Mouse (Mus musculus) gastrocnemius, postnatal 10 days (tissue): Measurements from ENCODE around the gene Pdcd5. TPM values are rescaled to one million over a fixed set of nuclear protein-coding genes. Genes with fewer than 3 reads are reported as not detected.

ENCODE experiments used
- DNase-seq: peaks from one replicate; pipeline ENCODE4 v3.0.0; 2021; ENCODE audit warnings: mixed read lengths
- long read RNA-seq, 2 experiments: library from polyadenylated mRNA; stranded (forward); transcript quantifications; one replicate each; pipeline ENCODE4 v2.0.0; 2021
- total RNA-seq, 2 experiments: library from RNA; stranded (reverse); gene quantifications; 2 replicates each; pipeline ENCODE4 v1.2.3; 2021

The Pdcd5 gene
- 100 to 1,000 TPM; 133 to 141 TPM for total RNA-seq
- long read RNA-seq, experiment 1, transcript Pdcd5-201 (6 exons, 684 nt), result major isoform, 68 of 76 reads
- long read RNA-seq, experiment 1, partial matches to known transcripts, result 4 of 76 reads
- long read RNA-seq, experiment 1, other reads (novel, unspliced or antisense), result 2 of 76 reads
- long read RNA-seq, experiment 2, transcript Pdcd5-201 (6 exons, 684 nt), result major isoform, 49 of 54 reads
- long read RNA-seq, experiment 2, partial matches to known transcripts, result 1 of 54 reads
- long read RNA-seq, experiment 2, other reads (novel, unspliced or antisense), result 3 of 54 reads

GRCm38 (mm10) chr7:35647101-35647698 lies at the start of gene Pdcd5:
Gene Pdcd5 (minus strand): TSS chr7:35647521.
- DNase-seq, result peak; percentile 99

- DNase-seq, result no peak
These were observed 45.3 kb upstream of the Pdcd5 start for GRCm38 (mm10) chr7:35692641-35693040.

GRCm38 (mm10) chr7:35692117-35692516 lies 44.8 kb upstream of the Pdcd5 start:
- no peak for DNase-seq

- DNase-seq, result no peak
These were observed 41.5 kb upstream of the Pdcd5 start for GRCm38 (mm10) chr7:35688781-35689349.

- no peak for DNase-seq
These were observed 41.0 kb upstream of the Pdcd5 start for GRCm38 (mm10) chr7:35688276-35688675.

- DNase-seq, result peak; percentile 27
These were observed 39.9 kb upstream of the Pdcd5 start for GRCm38 (mm10) chr7:35687229-35687628.

GRCm38 (mm10) chr7:35686756-35687155 lies 39.4 kb upstream of the Pdcd5 start:
- DNase-seq, result peak; percentile 75

GRCm38 (mm10) chr7:35686216-35686615 lies 38.9 kb upstream of the Pdcd5 start:
- peak; percentile 22 for DNase-seq

- DNase-seq, result no peak
These were observed 36.2 kb upstream of the Pdcd5 start for GRCm38 (mm10) chr7:35683409-35684122.

GRCm38 (mm10) chr7:35681559-35681958 lies 34.2 kb upstream of the Pdcd5 start:
- DNase-seq, result no peak

GRCm38 (mm10) chr7:35678976-35679375 lies 31.7 kb upstream of the Pdcd5 start:
- DNase-seq, result no peak

GRCm38 (mm10) chr7:35668066-35669041 lies 21.0 kb upstream of the Pdcd5 start:
- no peak for DNase-seq

- no peak for DNase-seq
These were observed 16.6 kb upstream of the Pdcd5 start for GRCm38 (mm10) chr7:35663790-35664376.

- DNase-seq, result peak; percentile 44
These were observed 11.9 kb upstream of the Pdcd5 start for GRCm38 (mm10) chr7:35659173-35659572.

- no peak for DNase-seq
These were observed 10.5 kb upstream of the Pdcd5 start for GRCm38 (mm10) chr7:35657829-35658228.

GRCm38 (mm10) chr7:35651583-35652270 lies 4.4 kb upstream of the Pdcd5 start:
- DNase-seq, result no peak

- DNase-seq, result peak; percentile 29
These were observed 3.5 kb upstream of the Pdcd5 start for GRCm38 (mm10) chr7:35650716-35651410.

- DNase-seq, result peak; percentile 48
These were observed 1.8 kb upstream of the Pdcd5 start for GRCm38 (mm10) chr7:35649071-35649470.

GRCm38 (mm10) chr7:35648239-35649069 lies 1.1 kb upstream of the Pdcd5 start:
- no peak for DNase-seq
